Mouse (Mus musculus) myocyte (in vitro differentiated cells): Measurements from ENCODE around the gene Rftn1. TPM values are rescaled to one million over a fixed set of nuclear protein-coding genes. Genes with fewer than 3 reads are reported as not detected.

Experiments
- H3K27me3 ChIP-seq: one replicate; pipeline ENCODE4 v1.6.1; 2011; ENCODE audit not compliant: control insufficient read depth, insufficient read depth, insufficient read length
- H3K36me3 ChIP-seq: one replicate; pipeline ENCODE4 v1.6.1; 2011; ENCODE audit not compliant: control insufficient read depth, insufficient read depth
- H3K4me2 ChIP-seq: one replicate; pipeline ENCODE4 v1.6.1; 2011; ENCODE audit warnings: low read depth, control low read depth
- H3K4me3 ChIP-seq: one replicate; pipeline ENCODE4 v1.5.1; 2011; ENCODE audit warnings: mild to moderate bottlenecking, control low read depth, moderate library complexity
- H3K79me2 ChIP-seq: one replicate; pipeline ENCODE4 v1.6.1; 2011; ENCODE audit not compliant: control insufficient read depth, insufficient read depth
- H3ac ChIP-seq: one replicate; pipeline ENCODE4 v1.6.1; 2011; ENCODE audit not compliant: control insufficient read depth, insufficient read length
- CEBPB ChIP-seq: IDR thresholded peaks from 2 replicates; pipeline ENCODE4 v1.6.1; 2011; ENCODE audit warnings: mild to moderate bottlenecking, moderate library complexity; ENCODE audit not compliant: poor library complexity, insufficient read depth, severe bottlenecking
- E2F4 ChIP-seq: IDR thresholded peaks from one replicate; pipeline ENCODE4 v1.6.1; 2011; ENCODE audit warnings: mild to moderate bottlenecking, control low read depth, moderate library complexity; ENCODE audit not compliant: insufficient read depth
- MAX ChIP-seq: IDR thresholded peaks from one replicate; pipeline ENCODE4 v1.6.1; 2011; ENCODE audit warnings: low read depth, mild to moderate bottlenecking, control low read depth
- MYOD1 ChIP-seq, 3 experiments: IDR thresholded peaks; one replicate each; pipeline ENCODE4 v1.6.1; 2011; ENCODE audit warnings: control low read depth in 2 of 3, low read depth in 2 of 3, mild to moderate bottlenecking in 2 of 3, moderate library complexity in 1 of 3; ENCODE audit not compliant: insufficient read length in 2 of 3, control insufficient read depth in 1 of 3
- MYOG ChIP-seq, 3 experiments: IDR thresholded peaks; one replicate each; pipeline ENCODE4 v1.6.1; 2011; ENCODE audit warnings: control low read depth in 2 of 3, low read depth in 2 of 3, mild to moderate bottlenecking in 2 of 3; ENCODE audit not compliant: insufficient read length in 2 of 3, control insufficient read depth in 1 of 3, insufficient read depth in 1 of 3
- POLR2A ChIP-seq: IDR thresholded peaks from one replicate; pipeline ENCODE4 v1.6.1; 2011; ENCODE audit warnings: low read depth, mild to moderate bottlenecking, control low read depth, moderate library complexity; ENCODE audit not compliant: insufficient read length
- POLR2AphosphoS2 ChIP-seq: IDR thresholded peaks from one replicate; pipeline ENCODE4 v1.6.1; 2011; ENCODE audit warnings: low read depth, control low read depth; ENCODE audit not compliant: insufficient read length
- REST ChIP-seq: IDR thresholded peaks from one replicate; pipeline ENCODE4 v1.6.1; 2011; ENCODE audit warnings: mild to moderate bottlenecking, control low read depth, moderate library complexity; ENCODE audit not compliant: insufficient read depth, insufficient read length
- SRF ChIP-seq: IDR thresholded peaks from one replicate; pipeline ENCODE4 v1.6.1; 2011; ENCODE audit warnings: low read depth; ENCODE audit not compliant: control insufficient read depth, insufficient read length
- TCF12 ChIP-seq: IDR thresholded peaks from one replicate; pipeline ENCODE4 v1.6.1; 2011; ENCODE audit warnings: mild to moderate bottlenecking, control low read depth; ENCODE audit not compliant: poor library complexity, insufficient read depth, severe bottlenecking
- TCF3 ChIP-seq: IDR thresholded peaks from one replicate; pipeline ENCODE4 v1.6.1; 2011; ENCODE audit warnings: low read depth, control low read depth; ENCODE audit not compliant: insufficient read length
- USF1 ChIP-seq: IDR thresholded peaks from one replicate; pipeline ENCODE4 v1.6.1; 2011; ENCODE audit warnings: low read depth, mild to moderate bottlenecking, control low read depth, moderate library complexity
- polyA plus RNA-seq: library from polyadenylated mRNA; unstranded; fragments of >200 nt; fragmentation: generic; extraction: Trizol; gene quantifications from one replicate; pipeline ENCODE4 v1.2.1, GENCODE M21; 2012; ENCODE audit warnings: missing spikeins

Rftn1 gene
- polyA plus RNA-seq, 1 experiment, result 0.40 TPM

DNA sequence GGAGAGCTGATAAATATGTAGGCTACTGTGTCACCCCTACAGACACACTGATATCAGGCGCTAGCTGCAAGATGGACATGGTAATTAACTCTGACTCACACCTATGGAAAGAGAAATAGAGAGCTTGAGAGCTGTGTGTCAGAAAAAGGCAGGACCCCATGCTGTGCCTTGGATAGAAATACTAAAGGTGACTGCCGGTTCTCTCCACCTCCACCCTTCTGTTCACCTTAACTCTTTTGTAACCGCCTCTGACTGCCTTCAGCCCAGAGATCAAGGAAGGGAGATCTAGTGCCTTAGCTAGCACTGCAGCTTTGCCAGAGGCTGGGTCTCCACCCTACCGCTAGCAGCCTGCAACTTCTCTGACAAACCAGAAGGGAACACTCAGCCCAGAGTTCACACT, 187.3 kb downstream of the Rftn1 start:
- Histone ChIP-seq H3K4me3 (no peak overlapping the region), H3K36me3 (no peaks in the 10 kb centered on the region), H3K4me2 (no peak overlapping the region), H3ac (no peak overlapping the region), H3K27me3 (no peaks in the 10 kb centered on the region), H3K79me2 (no peaks in the 10 kb centered on the region)
- no peak for TF ChIP-seq MYOG (IDR thresholded peaks at IDR 0.05; ENCODE audit: control insufficient read depth in 1 of 3, insufficient read depth in 1 of 3, insufficient read length in 2 of 3, low read depth in 2 of 3)
- no peak for TF ChIP-seq TCF12
- no peak for TF ChIP-seq E2F4
- no peak for TF ChIP-seq SRF
- TF ChIP-seq POLR2A, result no peak
- TF ChIP-seq MAX, result no peak
- TF ChIP-seq REST, result no peak
- no peak for TF ChIP-seq USF1
- TF ChIP-seq MYOD1 (IDR thresholded peaks at IDR 0.05; ENCODE audit: control insufficient read depth in 1 of 3, insufficient read length in 2 of 3, low read depth in 2 of 3), result no peak
- no peak for TF ChIP-seq TCF3
- TF ChIP-seq POLR2AphosphoS2, result no peak
- no peak for TF ChIP-seq CEBPB

DNA sequence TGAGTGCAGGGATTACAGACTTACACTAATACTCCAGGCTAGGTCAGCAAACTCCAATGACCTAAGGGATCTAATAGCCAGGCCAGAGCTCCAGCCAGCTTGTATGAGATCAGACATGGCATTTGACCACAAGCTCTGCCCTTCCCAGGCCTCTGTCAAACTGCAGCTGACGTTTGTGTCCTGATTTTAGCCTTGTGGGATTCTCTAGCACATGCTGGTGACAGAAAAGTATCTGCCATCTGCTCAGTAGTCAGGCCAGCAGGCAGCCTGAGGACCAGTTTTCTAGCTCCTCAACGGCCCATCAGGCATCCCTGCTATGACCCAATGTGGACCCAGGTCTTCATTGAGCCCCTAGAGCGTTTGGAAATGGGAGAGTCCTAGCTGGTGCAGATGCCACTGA, 188.3 kb downstream of the Rftn1 start:
- Histone ChIP-seq H3K27me3 (no peaks in the 10 kb centered on the region), H3K4me2 (no peak overlapping the region), H3K36me3 (no peaks in the 10 kb centered on the region), H3K79me2 (no peaks in the 10 kb centered on the region), H3K4me3 (no peak overlapping the region), H3ac (no peak overlapping the region)
- TF ChIP-seq POLR2A (no peak), MYOG (IDR thresholded peaks at IDR 0.05; ENCODE audit: control insufficient read depth in 1 of 3, insufficient read depth in 1 of 3, insufficient read length in 2 of 3, low read depth in 2 of 3) (no peak), MYOD1 (IDR thresholded peaks at IDR 0.05; ENCODE audit: control insufficient read depth in 1 of 3, insufficient read length in 2 of 3, low read depth in 2 of 3) (no peak), POLR2AphosphoS2 (no peak), CEBPB (no peak), REST (no peak), SRF (no peak), TCF3 (no peak), E2F4 (no peak), USF1 (no peak), TCF12 (no peak), MAX (no peak)

DNA sequence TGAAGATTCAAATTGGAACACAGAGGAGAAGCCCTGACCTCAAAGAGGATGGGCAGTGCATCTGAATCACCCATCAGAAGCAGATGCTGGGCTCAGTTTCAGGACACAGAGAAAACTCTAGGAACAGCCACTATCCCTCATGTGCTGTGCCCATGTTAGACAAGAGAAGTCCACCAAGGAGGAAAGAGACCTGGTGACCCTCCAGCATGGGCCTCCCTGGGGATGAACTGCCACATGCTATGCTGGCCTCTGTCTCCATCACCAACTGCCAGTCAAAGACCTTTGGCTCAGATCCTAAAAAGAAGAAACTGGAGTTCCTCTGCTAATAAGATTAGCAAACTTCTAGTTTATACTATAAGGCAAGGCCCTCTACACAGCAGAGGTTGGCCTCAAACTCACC, 188.7 kb downstream of the Rftn1 start:
- TF ChIP-seq MAX, result no peak
- Histone ChIP-seq H3K79me2 (no peaks in the 10 kb centered on the region), H3K4me3 (no peak overlapping the region), H3K36me3 (no peaks in the 10 kb centered on the region), H3K4me2 (no peak overlapping the region), H3ac (no peak overlapping the region), H3K27me3 (no peaks in the 10 kb centered on the region)

DNA sequence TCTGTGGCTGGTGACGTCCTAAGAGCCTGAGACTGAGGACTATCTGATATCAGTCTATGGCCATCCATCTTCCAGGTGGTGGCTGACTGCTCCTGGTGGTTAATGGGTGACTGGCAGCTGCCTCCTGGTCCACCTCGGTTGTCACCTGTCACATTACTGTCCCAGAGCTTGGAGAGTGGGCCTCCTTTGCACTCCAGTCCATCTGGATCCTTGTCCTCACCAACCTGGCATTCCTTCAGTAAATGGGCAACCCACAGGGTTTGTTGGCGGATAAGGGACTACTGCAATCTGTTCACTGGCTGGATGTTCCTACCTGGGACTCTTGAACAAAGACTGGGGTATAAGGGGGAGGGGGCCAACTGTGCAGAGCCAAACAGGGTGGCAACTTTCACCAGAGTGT, 189.9 kb downstream of the Rftn1 start:
- no peaks in the 10 kb centered on the region for H3K36me3 ChIP-seq
- TF ChIP-seq CEBPB, result no peak
- no peak for TF ChIP-seq E2F4
- no peak for TF ChIP-seq POLR2A
- TF ChIP-seq MYOD1 (IDR thresholded peaks at IDR 0.05; ENCODE audit: control insufficient read depth in 1 of 3, insufficient read length in 2 of 3, low read depth in 2 of 3), result no peak
- no peak for TF ChIP-seq TCF3
- TF ChIP-seq SRF, result no peak
- TF ChIP-seq REST, result no peak
- no peak for TF ChIP-seq USF1
- TF ChIP-seq MAX, result no peak
- no peak for TF ChIP-seq POLR2AphosphoS2
- TF ChIP-seq TCF12, result no peak
- no peak overlapping the region for H3K4me3 ChIP-seq
- no peak overlapping the region for H3ac ChIP-seq
- H3K79me2 ChIP-seq, result no peaks in the 10 kb centered on the region
- H3K27me3 ChIP-seq, result no peaks in the 10 kb centered on the region
- H3K4me2 ChIP-seq, result no peak overlapping the region

DNA sequence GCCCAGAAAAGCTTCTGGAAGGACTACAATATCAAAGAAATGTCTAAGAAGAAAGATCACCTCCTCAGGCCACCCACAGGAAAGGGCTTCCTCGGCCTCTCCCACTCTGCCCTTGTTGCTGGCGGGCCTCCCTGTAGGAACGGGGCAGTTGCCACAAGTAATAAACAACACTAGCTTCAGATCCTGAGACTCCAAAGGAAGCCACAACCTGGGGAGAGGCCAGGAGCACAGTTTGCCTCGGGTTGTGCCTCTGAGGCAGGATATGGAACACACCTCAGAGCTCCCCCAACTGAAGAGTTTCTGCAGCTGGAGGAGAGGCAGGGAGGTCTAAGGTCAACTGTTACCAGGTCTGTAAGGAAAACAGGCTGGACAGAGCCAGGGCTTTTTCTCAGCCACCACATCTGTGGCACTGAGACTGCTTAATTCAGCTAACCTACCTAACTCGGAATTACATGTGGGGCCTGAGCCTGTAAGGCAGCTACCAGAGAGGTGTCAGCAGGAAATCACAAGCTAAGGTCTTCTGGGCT, 193.8 kb downstream of the Rftn1 start:
- no peaks in the 10 kb centered on the region for H3K27me3 ChIP-seq
- no peak overlapping the region for H3K4me2 ChIP-seq
- no peak overlapping the region for H3K4me3 ChIP-seq
- H3K36me3 ChIP-seq, result no peaks in the 10 kb centered on the region
- no peaks in the 10 kb centered on the region for H3K79me2 ChIP-seq
- TF ChIP-seq TCF12, result no peak
- TF ChIP-seq MYOG (IDR thresholded peaks at IDR 0.05; ENCODE audit: control insufficient read depth in 1 of 3, insufficient read depth in 1 of 3, insufficient read length in 2 of 3, low read depth in 2 of 3), result no peak
- TF ChIP-seq REST, result no peak
- no peak for TF ChIP-seq USF1
- no peak for TF ChIP-seq POLR2A
- H3ac ChIP-seq, result no peak overlapping the region
